Mouse (Mus musculus) midbrain, embryonic 16.5 days (tissue): ENCODE data around the gene Sec22b. TPM values are rescaled to one million over a fixed set of nuclear protein-coding genes. Genes with fewer than 3 reads are reported as not detected.

Experiments
- ATAC-seq: fragments of 200-750 bp; cut with Nextera tagmentation; 2 replicates; pipeline ENCODE4 v1.8.0; 2017; ENCODE audit warnings: moderate TSS enrichment
- H3K27ac ChIP-seq: fragments of 300-500 bp; sonication (generic); 2 replicates; pipeline ENCODE4 v1.5.1; 2014; ENCODE audit warnings: mild to moderate bottlenecking, low read length, mixed read lengths
- H3K27me3 ChIP-seq: fragments of 300-500 bp; sonication (generic); 2 replicates; pipeline ENCODE4 v1.6.1; 2014; ENCODE audit warnings: low read depth, low read length, mixed read lengths; ENCODE audit not compliant: control insufficient read depth, insufficient read depth
- H3K36me3 ChIP-seq: fragments of 300-500 bp; sonication (generic); 2 replicates; pipeline ENCODE4 v1.6.1; 2014; ENCODE audit warnings: mild to moderate bottlenecking, low read length, moderate library complexity, mixed read lengths; ENCODE audit not compliant: control insufficient read depth, insufficient read depth
- H3K4me1 ChIP-seq: fragments of 300-500 bp; sonication (generic); 2 replicates; pipeline ENCODE4 v1.6.1; 2014; ENCODE audit warnings: mild to moderate bottlenecking, low read length, mixed read lengths; ENCODE audit not compliant: control insufficient read depth, insufficient read depth
- H3K4me2 ChIP-seq: fragments of 300-500 bp; sonication (generic); 2 replicates; pipeline ENCODE4 v1.6.1; 2014; ENCODE audit warnings: mild to moderate bottlenecking, low read length, mixed read lengths
- H3K4me3 ChIP-seq: fragments of 300-500 bp; sonication (generic); 2 replicates; pipeline ENCODE4 v1.5.1; 2014; ENCODE audit warnings: low read depth, mild to moderate bottlenecking, low read length, moderate library complexity, mixed read lengths
- H3K9ac ChIP-seq: fragments of 300-500 bp; sonication (generic); 2 replicates; pipeline ENCODE4 v1.6.1; 2014; ENCODE audit warnings: low read depth, low read length, mixed read lengths
- H3K9me3 ChIP-seq: fragments of 300-500 bp; sonication (generic); replicated peaks from 2 replicates; pipeline ENCODE4 v1.6.1; 2014; ENCODE audit warnings: mild to moderate bottlenecking, low read length, mixed read lengths; ENCODE audit not compliant: control insufficient read depth, poor library complexity, severe bottlenecking
- WGBS: fragments of 180-500 bp; shearing (Covaris S2); extraction: QIAGEN DNeasy Blood & Tissue Kit; methylation state at CpG from one replicate; pipeline ENCODE4 v1.1.7; 2014; 5-methylcytosine and 5-hydroxymethylcytosine counted together
- polyA plus RNA-seq: library from polyadenylated mRNA; unstranded; fragments of >200 nt; fragmentation: Nextera tagmentation; extraction: Ambion mirVana; gene quantifications from 2 replicates; pipeline ENCODE4 v1.2.1, GENCODE M21; 2015

Gene Sec22b
- polyA plus RNA-seq, 1 experiment from 2014 or later, result 86.9 TPM

DNA sequence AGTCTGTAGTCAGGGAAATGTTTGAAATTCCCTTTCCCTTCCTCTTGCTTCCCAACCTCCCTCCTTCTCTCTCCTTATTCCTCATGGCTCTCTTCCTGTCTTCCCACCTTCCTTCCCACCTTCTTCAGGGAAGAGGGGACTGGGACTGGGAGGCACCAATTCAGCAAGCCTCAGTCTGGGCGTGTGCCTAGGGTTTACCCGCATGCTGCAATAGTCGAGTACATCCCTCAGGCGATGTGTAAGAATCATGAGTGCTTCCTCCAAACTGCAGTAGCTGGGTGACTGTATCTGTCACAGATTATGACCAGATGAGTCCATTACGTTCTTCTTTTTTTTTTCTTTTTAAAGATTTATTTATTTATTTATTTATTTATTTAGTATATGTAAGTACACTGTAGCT, 32.8 kb downstream of the Sec22b start:
- peaks cover 12% of the 10 kb centered on the region for H3K4me1 ChIP-seq
- 0 out of 2 replicates have a peak, but pooled peaks cover 2% of the 10 kb centered on the region for H3K27me3 ChIP-seq
- H3K27ac ChIP-seq, result no peak overlapping the region
- 89% methylated on average over 5 of the region's 5 CpGs for WGBS
- H3K36me3 ChIP-seq, result no peaks in the 10 kb centered on the region
- no peaks in the 10 kb centered on the region for H3K9me3 ChIP-seq
- no peak overlapping the region for H3K4me3 ChIP-seq
- no peak for ATAC-seq
- no peak overlapping the region for H3K9ac ChIP-seq
- no peak overlapping the region for H3K4me2 ChIP-seq

DNA sequence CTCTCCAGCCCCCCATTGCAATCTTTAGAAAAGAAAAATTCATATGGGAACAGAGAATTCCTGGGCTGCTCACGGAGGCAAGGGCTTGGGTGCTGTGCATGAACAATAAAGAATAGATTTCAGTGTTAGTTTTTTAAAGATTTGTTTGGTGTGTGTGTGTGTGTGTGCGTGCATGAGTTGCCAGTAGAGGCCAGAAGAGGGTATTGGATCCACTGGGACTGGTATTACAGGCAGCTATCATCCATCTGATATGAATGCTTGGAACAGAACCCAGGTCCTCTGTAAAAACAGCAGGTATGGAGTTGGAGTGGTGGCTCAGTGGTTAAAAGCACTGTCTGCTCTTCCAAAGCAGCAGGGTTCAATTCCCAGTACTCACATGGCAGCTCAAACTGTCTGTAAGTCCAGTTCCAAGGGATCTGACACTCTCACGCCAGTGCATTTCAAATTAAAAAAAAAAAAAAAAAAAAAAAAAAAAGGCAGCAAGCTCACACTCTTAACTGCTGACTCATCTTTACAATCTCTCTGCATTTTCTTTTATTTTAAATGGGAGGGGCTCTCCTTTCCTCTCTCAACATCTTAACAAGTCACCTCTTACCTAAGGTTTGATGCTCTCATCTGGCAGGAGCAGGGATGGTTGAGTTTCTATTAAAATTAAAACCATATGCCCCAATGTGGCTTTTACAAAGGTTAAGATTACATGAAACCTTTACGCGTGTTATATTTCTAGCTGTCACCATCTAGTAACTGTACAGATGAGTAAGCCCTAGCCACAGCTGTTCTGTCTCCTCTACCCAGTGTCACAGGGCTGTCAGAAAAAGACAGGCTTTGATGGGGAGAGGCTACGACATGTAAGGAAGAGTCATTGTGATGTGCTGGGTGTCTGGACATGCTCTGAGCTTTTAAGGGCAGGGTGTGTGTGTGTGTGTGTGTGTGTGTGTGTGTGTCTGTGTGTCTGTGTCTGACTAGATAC, 33.6 kb downstream of the Sec22b start:
- no peaks in the 10 kb centered on the region for H3K9me3 ChIP-seq
- peaks cover 20% of the 10 kb centered on the region for H3K4me1 ChIP-seq
- H3K27ac ChIP-seq, result no peak overlapping the region
- H3K27me3 ChIP-seq, result 0 out of 2 replicates have a peak, but pooled peaks cover 2% of the 10 kb centered on the region
- no peak overlapping the region for H3K4me2 ChIP-seq
- ATAC-seq, result no peak
- 87% methylated on average over 6 of the region's 6 CpGs for WGBS
- H3K4me3 ChIP-seq, result no peak overlapping the region
- H3K9ac ChIP-seq, result no peak overlapping the region
- H3K36me3 ChIP-seq, result no peaks in the 10 kb centered on the region

DNA sequence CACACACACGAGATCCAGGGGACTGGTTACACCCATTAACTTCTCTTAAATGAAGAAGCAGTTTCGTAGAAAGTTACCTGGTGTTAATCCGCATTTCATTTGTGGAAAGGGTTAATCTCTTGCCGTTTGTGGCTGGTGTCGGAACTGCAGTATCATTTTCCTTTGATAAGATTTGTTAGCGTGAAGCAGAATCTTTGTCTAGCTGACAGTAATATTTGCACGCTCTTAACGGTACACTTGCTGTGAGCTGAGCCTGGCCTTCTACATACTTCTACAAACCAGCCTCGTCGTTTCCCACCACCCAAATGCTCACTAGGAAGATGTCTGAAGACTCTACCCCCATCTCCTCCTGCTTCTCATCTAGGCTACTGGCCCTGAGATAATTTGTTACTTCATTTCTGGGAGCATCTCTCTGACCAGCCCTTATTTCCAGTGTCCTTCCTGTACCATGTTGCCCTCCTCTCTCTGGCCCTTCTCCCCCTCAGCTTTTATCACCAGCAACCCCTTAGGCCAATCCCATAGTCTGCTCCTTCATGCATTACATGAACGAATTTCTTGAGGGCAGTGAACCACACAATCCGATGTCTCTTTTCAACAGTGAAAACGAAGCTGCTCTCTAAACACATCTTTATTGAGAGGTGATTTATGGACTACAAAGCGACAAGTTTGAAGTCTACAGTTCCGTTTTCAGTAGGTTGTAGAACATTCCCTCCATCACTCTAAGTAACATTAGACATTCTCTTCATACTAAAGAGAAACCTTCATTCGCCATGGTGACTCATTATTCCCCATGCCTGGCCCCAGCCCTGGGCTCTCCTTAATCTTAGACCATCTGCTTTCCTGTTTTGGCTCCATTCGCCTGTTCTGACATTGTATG, 36.3 kb downstream of the Sec22b start:
- Histone ChIP-seq H3K27me3 (0 out of 2 replicates have a peak, but pooled peaks cover 5% of the 10 kb centered on the region), H3K9me3 (no peaks in the 10 kb centered on the region), H3K4me2 (no peak overlapping the region), H3K4me3 (no peak overlapping the region), H3K9ac (no peak overlapping the region), H3K36me3 (no peaks in the 10 kb centered on the region), H3K27ac (no peak overlapping the region), H3K4me1 (peaks cover 29% of the 10 kb centered on the region)
- 26% methylated on average over 17 of the region's 17 CpGs for WGBS
- no peak for ATAC-seq

DNA sequence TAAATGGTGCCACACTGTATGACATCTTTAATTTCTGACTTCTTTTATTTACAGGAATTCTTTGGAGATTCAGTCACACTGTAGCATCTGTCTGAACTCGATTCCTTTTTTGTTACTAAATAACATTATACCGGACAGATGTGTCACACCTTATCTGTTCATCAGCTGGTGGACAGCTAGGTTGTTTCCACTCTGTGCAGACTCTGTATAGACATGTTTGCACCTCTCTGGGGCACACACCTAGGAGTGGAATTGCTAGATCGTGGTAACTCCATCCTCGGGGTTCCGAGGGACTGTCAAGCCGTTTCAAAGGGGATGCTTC, 36.9 kb downstream of the Sec22b start:
- Histone ChIP-seq H3K27me3 (0 out of 2 replicates have a peak, but pooled peaks cover 5% of the 10 kb centered on the region), H3K27ac (no peak overlapping the region), H3K36me3 (no peaks in the 10 kb centered on the region), H3K9me3 (no peaks in the 10 kb centered on the region), H3K4me2 (no peak overlapping the region), H3K4me3 (no peak overlapping the region), H3K9ac (no peak overlapping the region), H3K4me1 (peaks cover 32% of the 10 kb centered on the region)
- no peak for ATAC-seq
- 34% methylated on average over 6 of the region's 6 CpGs for WGBS

DNA sequence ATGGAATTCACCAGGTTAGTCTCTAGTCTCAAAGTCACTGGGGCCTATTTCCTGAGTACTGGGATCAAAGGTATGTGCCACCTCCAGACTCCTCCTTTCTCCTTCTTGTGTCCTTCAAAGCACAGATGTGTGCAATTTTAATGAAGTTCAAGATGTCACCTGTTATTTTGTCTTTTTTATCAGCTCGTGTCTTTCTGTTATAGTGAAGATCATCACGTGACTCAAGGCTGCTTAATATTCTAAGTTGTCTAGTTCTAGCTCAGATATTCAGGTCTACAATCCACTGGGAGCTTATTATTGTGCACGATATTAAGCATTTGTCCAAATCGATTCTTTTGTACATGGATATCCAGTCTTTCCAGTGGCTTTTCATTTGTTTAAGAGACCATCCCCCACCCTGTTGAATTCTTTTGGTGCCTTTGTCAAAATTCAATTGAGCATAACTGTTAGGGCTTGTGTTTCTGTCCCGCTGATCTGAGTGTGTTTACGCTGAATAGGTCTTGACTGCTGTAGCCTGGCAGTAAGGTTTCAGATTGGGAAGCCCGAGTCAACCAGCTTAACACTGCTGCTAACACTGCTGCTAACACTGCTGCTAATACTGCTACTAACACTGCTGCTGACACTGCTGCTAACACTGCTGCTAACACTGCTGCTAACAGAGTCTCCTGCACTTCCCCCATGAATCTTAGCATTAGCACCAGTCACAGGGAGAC, 38.0 kb downstream of the Sec22b start:
- Histone ChIP-seq H3K9ac (no peak overlapping the region), H3K9me3 (no peaks in the 10 kb centered on the region), H3K27ac (peak overlapping the region; percentile 25; the same call in 1 of the 2 replicates), H3K4me3 (no peak overlapping the region), H3K27me3 (0 out of 2 replicates have a peak, but pooled peaks cover 3% of the 10 kb centered on the region), H3K4me1 (peaks cover 32% of the 10 kb centered on the region), H3K4me2 (no peak overlapping the region), H3K36me3 (no peaks in the 10 kb centered on the region)
- peak; percentile 57 for ATAC-seq
- WGBS, result 8% methylated on average over 7 of the region's 7 CpGs

DNA sequence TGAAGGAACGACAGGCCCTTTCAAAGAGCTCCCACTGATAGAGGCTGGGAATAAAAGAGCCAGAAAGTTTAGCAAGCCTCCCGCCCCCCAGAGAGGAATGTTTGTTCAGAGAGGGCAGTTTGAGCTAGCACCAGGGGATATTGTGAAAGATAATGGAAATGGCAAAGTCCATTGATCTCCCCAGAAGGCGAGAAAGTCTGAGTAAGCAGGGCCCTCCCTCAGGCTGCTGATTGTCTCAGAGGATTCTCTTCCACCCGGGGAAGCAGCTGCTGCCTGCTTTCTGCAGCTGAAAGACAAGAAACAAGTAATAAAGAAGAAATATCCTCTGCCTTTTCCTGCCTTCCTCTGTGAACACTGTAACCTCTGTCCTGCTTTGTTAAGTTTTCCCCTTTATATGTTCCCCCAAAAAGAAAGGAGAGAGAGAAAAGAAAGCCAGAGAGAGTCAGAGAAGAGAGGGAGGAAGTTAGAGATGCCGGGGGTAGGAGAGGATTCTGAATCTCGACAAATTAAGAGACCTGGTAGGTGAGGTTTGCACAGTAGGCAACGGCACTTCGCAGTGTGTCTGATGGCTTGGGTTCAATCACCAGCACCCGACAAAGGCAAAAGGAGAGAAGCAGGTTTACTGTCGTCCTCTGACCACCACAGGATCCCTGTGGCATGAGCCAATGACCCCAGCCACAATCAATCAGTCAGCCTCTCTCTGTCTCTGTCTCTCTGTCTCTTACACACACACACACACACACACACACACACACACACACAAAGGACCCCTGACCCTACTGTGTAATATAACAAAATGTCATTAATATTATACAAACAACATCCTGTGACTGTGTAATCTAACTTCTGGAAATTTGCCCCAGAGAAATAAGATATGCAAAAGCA, 38.9 kb downstream of the Sec22b start:
- 3% methylated on average over 10 of the region's 10 CpGs for WGBS
- peaks cover 32% of the 10 kb centered on the region for H3K4me1 ChIP-seq
- ATAC-seq, result no peak
- H3K4me3 ChIP-seq, result no peak overlapping the region
- no peak overlapping the region for H3K9ac ChIP-seq
- peak overlapping the region; percentile 25; the same call in 1 of the 2 replicates for H3K27ac ChIP-seq
- 0 out of 2 replicates have a peak, but pooled peaks cover 3% of the 10 kb centered on the region for H3K27me3 ChIP-seq
- H3K36me3 ChIP-seq, result no peaks in the 10 kb centered on the region
- no peaks in the 10 kb centered on the region for H3K9me3 ChIP-seq
- H3K4me2 ChIP-seq, result no peak overlapping the region

DNA sequence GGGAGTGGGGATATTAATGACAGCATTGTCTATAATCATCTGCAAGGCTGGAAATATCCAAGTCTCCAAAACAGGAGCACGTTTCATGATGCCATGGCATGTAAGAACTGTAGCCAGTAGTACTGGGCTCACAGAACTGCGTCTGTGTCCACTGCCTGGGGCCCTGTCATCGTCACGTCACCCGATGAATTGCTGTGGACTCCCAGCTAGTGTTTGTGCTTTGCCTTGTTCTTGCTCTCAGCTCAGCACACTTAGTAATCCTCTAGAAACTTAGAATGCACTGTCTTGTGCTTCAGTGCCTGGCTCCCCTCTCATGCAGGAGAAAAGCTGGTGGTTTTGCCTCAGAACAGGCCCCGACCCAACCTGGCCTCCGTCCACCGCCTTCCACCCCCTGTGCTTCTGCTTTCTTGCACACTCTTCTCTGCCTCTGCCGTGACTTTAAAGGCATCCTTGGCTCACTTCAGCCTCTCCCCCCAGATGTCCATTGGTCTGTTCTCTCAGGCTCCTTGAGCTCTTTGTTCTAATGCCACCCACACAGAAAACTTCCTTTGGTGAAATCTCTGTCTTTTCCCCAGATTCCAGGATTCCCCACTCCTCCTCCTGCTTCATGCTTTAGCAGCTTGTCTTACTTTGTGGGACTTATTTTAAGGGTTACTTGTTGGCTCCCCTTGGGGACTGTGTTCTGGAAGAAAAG, 39.7 kb downstream of the Sec22b start:
- 15% methylated on average over 9 of the region's 9 CpGs for WGBS
- Histone ChIP-seq H3K27me3 (0 out of 2 replicates have a peak, but pooled peaks cover 3% of the 10 kb centered on the region), H3K4me3 (no peak overlapping the region), H3K9me3 (no peaks in the 10 kb centered on the region), H3K9ac (no peak overlapping the region), H3K4me2 (no peak overlapping the region), H3K4me1 (peaks cover 32% of the 10 kb centered on the region), H3K27ac (no peak overlapping the region), H3K36me3 (no peaks in the 10 kb centered on the region)
- ATAC-seq, result no peak; the same call in 1 of the 2 replicates
